Mouse (Mus musculus) cerebellum, postnatal 10 days (tissue): ENCODE results near the gene 1700013F07Rik.
"Not testable (repeated sequence)": the region's sequence is repeated elsewhere in the genome, so short reads cannot be mapped to it uniquely, and the experiment has no call there.

Source experiments
- DNase-seq, 2 experiments: peaks; one replicate each; pipeline ENCODE4 v3.0.0; 2021; ENCODE audit warnings: mixed read lengths in 2 of 2

Gene 1700013F07Rik

DNA sequence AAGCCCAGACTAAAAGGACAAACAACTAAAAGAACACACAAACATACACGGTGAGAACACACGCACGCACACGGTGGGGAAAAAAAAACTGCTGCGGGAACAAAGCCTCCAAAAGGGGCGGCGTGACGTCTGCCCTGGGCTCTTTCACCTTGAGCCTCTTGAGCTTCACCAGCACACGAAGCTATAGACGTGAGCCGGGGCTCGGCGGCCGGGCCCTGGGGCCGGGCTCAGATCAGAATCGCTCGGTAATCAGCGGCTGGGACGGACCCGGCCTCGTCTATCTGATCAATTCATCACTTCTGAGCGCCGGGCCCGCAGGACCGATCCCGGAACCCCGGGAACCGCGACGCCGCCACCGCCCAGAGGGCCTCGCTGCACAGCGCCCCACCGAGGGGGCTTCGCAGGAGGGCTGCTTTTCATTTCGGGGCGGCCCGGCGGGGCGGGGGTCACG lies 20.2 kb downstream of the 1700013F07Rik start:
- DNase-seq, result no peak

DNA sequence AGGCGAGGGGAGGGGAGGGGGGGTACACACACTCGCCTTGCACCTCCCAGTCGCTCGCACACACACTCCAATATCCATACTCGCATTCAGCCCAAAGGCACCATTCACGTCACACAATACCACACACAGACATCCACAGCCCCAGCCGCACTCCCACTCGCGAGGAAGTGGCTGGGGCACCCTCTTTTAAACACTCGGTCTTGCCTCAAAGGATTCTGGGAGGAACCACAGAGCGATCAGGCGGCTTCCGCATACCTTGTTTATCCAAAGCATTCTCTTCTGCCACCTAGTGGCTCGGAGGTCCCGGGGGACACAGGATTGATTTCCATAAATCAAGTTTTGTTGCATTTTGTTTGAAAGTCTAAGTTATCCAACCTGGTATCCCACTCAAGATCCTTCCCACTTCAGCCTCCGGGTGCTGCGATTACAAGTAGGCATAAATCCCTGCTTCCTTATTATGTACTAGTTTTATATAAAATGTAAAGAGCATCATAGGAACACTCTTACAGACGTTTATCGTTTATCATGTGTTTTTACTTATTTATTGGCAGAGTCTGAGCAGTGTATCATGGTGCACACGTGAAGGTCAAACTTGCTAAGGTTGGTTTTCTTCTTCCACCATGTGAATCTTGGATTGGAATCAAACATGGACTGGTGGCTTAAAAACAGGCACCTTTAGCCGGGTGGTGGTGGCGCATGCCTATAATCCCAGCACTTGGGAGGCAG lies 20.8 kb downstream of the 1700013F07Rik start:
- DNase-seq, result peak; percentile 96

DNA sequence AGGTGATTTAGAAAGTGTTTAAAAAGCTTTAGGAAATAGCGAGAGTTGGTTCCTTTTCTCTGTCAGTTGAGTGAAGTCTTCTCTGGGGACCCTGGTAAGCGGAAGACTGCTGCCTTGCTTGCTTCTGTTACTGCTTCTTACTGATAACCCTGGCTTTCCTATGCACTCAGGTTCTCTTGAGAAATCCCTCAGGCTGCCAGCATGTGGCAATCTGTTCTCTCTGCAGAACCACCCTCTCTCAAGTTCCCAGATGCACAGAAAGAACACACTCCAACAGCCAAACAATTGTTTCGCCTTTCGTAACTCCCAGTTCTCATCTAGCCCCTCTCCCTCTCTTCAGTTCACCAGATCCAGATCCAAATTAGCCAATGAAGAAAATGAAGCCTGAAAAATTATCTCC lies 23.9 kb downstream of the 1700013F07Rik start:
- DNase-seq, result no peak

DNA sequence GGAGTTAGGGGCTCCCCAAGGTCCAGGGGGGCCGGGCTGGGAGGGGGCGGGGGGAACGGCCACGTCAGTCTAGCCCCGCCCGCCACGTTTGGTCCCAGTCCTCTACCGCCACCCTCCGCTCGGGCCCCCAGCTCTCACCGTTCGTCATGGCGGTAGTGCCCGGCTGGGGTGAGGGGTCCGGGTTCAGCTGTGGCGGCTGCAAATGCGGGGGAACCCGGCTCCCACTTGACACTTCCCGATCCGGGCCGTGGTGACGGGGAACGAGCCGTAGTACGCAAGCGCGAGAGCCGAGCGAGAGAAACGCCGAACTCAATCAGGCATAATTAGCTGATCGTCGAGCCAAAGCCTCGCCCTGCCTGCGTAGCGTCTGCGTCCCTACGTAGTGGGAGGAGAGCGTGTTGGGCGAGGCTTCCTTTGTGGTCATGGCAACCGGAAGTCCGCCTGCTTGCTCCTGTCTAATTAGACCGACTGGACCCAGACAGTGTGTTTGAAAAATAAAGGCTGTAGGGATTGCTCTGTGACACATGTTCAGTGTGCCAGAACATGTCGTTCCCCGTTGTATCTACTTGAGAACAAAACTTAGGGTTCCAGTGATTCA lies 28.3 kb downstream of the 1700013F07Rik start, which contains the start of gene Tmem167b:
Gene Tmem167b (minus strand): TSS at position 334 of the 598 bp plus-strand sequence.
- peak; percentile 97 to 98 for DNase-seq

DNA sequence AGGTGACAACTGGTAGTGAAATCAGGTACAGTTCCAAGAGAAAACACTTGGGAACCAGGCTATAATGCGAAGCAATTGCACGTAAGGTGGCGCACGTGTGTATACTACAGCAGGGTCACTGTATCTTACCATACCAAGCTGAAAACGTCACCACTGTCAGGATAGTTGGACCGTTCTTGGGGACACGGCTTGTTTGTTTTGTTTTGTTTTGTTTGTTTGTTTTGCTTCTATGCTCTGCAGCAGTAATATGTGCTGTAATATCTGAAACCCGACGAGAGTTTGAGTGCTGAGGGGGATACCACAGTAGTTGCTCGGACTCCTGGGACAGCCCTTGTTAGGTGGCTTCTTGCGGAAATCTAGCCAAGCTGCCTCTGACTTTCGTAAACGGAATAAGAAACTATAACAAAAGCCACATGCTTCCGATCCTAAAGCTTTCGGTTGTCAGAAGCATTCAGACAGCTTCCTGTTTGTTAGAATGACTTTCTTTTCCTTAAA lies 28.9 kb downstream of the 1700013F07Rik start:
- DNase-seq, result peak in 1 of 2 experiments; percentile 49

DNA sequence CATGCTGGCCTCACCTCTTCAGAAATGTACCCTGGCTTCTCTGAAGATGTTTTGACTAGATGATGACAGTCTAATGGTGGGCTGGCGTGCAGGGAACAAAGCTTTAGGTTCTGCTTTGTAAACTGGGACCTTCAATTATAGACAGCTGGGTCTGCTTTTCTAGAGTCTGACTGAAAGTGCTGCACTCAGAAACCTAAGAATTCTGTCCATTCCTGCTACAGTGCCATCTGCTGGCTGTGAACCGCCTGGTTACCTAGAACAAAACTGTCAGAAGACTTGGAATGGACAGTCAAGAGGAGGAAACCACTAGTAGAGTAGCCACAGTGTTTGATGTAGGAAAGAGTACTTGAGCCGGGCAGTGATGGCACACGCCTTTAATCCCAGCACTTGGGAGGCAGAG lies 29.4 kb downstream of the 1700013F07Rik start:
- DNase-seq, result peak; percentile 91 to 92

DNA sequence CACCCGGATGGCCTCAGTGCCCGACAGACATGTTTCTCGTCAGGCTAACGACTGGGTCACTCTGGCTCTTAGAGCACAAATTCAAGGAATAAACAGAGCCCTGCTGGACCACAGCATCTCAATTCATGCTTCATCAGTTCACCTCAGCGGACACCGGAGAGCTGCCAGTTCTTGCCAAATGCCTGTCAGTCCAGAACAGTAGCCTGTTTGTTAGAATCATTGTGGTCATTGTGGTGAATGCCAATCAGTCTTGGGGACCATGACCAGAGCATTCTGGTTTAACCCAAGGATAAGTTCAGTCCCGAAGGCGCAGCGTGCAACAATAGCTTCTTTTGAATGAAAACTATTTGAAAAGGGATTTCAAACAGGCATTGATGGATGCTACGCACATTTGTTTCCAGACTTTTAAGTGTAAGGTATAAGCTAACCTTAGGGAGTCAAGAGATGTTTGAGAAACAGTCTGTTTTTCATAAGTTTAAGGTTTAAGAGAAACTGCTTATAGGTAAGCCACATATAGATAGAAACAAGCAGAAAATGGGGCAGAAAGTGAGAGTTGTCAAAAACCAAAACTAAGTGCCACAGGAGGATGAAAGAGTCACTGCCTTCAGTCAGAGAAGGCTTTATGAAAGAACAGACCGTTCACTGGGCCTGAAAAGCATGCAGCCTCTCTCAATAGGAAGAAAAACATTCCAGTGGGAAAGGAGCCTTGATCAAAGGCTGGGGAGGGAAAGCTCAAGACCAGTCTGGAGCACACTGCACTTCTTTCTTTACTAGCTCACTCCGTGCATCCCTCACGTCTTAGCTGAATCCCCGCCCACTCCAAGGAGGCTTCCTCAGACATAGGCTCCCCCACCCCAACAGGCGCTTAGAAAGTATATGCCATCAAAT lies 34.3 kb downstream of the 1700013F07Rik start:
- peak; percentile 72 to 77 for DNase-seq

DNA sequence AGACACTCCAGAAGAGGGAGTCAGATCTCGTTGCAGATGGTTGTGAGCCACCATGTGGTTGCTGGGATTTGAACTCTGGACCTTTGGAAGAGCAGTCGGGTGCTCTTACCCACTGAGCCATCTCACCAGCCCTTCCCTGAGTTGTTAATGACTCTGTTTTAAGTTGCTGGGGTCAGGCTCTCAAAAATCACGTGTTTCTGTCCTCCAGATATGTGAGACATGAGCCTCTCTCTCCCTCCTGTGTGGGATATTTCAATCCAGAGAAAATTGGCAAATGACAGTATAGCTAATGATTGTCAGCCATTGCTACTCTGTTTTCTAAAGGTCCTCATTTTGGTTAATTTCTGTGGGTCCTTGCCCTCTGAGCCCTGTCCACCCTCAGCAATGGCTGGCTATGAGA lies 35.7 kb downstream of the 1700013F07Rik start:
- DNase-seq, result not testable (repeated sequence)

DNA sequence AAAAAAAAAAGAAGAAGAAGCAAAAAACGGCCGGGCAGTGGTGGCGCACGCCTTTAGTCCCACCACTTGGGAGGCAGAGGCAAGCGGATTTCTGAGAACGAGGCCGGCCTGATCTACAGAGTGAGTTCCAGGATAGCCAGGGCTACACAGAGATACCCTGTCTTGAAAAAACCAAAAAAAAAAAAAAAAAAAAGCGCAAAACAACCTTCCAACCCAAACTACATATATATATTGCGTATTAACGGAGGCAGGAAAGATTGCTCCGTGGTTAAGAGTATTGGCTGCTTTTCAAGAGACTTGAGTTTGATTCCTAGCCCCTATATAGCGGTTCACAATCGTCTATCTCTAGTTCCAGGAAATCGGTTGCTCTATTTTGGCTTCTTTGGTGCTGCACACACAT lies 36.9 kb downstream of the 1700013F07Rik start:
- DNase-seq, result no peak

DNA sequence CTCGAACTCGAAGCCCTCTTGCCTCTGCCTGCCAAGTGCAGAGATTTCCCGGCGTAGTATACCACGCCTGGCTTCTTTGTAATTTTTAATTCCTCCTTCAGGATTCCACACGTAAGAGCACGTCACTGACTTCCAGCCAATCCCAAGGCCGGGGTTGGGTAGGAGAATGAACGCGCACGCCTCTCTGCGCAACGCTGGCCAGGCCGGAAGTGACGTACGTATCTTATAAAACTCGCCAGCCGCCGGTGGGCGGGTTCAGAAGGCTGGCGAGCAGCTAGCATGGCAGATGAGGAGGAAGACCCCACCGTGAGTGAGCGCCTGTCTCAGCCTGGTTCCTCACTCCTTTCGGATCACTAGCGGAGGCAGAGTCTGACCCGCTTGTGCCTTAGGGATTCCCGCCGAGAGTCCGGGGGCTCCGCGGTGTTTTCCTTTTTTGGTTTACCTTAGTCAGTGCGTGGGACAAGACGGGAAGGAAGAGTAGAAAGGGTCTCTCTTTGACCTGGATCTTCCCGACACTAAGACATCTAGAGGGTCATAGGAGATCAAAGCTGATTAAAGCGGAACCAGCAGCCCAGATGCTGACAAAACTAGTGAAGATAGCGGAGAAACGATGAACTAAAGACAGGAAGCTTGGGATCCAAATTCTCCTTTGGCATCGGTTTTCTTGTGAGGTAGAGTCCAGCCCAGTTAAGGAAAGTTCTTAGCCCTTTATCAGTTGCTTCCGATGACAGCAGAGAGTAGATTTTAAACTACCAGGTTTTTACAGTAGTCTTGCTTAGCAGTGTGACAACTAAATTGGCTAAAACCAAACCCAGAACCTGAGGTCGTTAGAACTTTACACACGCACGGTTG lies 37.7 kb downstream of the 1700013F07Rik start, which contains the start of gene Taf13:
Gene Taf13 (plus strand): TSS at position 256 of the 852 bp plus-strand sequence.
- DNase-seq, result peak; percentile 98 to 99

DNA sequence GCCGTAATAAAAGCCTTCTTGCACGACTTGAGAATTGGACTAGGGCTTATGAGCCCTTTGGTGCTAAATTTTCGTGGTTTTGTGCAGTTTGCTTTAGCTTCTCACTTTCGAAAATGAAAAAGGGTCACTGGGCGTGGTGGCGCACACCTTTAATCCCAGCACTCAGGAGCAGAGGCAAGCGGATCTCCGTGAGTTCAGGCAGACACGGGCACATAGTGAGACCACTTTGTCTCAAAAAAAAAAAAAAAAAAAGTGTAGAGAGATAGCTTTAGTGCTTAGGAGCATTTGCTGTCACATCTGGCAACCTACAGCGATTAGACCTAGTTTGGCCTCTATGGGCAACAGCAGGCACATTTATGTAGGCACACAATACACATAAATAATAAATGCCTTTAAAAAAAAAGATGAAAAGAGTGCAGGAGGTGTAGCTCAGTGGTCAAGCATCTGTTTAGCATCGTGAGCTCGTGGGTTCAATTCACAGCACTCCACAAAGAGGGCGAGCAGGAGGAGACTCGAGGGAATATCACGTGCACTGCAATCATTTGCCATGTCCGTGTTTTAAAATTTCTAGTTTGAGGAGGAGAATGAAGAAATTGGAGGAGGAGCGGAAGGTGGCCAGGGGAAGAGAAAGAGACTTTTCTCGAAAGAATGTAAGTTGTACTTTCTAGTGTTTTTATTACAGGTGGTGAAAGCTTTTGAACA lies 38.5 kb downstream of the 1700013F07Rik start:
- DNase-seq, result no peak

DNA sequence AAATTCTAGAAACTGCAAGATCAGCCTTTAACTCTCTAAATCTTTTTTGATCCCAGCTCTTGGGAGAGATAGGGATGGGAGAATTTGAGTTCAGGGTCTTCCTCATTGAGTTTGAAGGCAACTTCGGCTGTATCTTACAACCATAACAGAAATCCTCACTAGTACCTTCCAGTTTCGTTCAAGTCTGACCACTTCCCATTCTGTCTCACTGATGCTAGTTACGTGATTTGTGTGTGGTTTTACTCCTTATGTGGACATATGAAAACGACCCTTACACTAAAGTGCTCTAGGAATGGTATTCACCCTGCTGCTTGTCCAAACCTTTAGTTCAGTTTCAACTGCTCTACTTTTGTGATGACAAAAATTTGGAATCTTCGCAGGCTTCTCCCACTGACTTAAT lies 40.1 kb downstream of the 1700013F07Rik start:
- DNase-seq, result no peak

DNA sequence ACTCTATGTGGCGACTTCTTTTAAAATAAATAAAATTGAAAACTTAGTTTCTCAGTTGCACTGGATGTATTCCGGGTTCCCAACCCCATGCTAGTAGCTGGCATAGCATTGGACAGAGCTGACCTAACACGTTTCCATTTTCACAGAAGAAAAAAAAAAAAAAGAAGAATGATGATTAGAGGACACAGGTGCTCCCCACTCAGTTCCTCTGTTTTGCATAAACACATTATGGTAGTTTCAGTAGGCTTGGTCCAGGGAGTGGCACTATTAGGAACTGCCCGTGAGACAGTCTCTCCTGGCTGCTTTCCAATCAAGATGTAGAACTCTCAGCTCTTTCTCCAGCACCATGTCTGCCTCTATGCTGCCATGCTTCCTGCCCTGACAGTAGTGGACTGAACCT lies 50.6 kb downstream of the 1700013F07Rik start:
- DNase-seq, result no peak

DNA sequence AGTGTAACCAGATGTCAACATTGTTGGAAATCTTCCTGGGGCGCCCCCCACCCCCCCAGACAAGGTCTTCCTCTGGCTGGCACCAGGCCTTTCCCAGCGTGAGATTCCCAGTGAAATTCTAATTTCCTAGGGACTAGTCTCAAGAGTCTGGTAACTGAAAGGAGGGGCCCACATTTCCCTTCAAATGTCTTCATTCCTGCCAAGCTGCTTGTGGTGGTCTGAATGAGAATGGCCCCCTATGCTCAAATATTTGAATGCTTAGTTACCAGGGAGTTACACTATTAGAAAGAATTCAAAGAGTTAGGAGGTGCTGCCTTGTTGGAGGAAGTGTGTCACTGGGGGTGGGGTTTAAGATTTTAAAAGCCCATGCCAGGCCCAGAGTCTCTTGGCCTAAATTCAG lies 54.5 kb downstream of the 1700013F07Rik start:
- peak; percentile 21 to 42 for DNase-seq

DNA sequence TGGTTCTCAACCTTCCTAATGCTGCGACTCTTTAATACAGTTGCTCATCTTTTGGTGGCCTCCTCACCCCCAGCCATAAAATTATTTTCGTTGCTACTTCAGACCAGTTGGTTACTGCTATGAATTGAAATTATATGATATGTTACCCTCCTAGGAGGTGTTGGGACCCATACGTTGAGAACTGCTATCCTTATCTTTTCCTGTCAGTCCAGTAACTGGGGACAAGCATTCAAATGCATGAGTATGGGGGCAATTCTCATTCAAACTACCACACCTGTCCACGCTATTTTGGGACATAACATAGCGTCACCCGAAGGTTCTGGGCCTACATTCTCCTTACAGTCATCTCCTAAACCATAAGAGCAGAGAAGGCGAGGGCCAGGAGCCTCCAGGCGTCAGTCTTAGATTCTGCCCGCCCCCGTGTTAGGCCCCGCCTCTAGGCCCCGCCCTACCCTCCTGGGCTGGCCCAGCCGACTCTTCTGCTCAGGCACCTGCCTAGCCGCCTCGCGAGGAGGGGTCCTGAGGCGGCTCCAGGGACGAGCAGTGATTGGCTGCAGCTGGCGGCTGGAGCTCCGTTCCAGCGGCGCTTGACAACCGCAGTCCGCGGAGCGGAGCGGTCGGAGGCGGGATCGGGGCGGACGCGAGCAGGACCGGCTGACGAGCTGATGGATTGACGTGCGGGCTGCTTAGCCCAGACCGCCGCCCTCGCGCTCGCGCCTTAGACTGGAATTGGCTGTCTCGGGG lies 57.0 kb downstream of the 1700013F07Rik start, which contains the start of gene Wdr47:
Gene Wdr47 (plus strand): TSS at position 494 of the 744 bp plus-strand sequence.
- peak; percentile 96 to 98 for DNase-seq

DNA sequence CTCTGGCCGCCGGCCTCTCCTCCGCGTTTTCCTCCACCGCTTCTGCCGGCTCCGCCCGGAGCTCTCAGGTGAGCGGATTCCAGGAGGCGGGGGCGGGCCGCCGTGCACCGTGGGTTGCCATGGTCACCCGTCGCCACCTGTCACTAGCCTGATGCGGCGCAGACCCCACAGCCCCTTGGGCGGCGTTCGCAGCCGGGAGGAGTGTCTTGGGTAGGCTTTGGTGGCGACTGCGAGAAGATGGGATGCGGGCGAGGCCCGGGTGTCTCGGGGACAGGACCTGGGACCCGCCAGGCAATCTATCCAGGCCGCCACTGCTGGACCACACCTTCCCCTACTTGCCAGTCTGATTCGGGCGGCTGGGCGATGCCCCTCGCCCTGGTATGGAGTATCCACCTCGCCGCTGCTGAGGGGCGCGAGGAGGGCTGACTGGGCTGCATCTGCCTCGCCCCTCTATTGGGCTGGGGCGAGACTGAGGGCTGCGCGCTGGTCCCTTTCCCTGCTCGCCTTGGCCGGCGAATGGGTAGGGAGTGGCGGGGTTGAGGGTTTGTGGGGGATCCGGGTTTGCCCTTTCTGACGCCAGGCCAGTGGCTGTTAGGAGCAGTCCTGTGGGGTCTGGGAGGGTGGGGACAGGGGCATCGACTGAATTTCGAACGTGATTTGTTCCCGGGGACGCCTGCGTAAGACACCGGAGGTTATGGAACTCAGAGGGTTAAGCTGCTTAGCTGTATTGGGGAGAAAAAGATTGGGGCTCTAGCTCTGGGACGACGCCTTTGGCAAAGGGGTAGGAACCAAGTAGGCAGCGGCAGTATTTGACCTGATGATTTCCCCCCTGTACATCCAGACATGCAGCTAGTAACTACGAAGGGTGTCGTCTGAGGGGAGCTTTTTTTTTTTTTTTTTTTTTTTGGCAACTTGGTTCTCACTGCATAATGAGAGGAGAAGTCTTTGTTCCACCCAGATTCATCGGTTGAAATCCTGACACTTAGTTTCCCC lies 57.9 kb downstream of the 1700013F07Rik start:
- DNase-seq, result peak in 1 of 2 experiments; percentile 61
